Mouse (Mus musculus) mouse trophoblast stem cell (cell line): ENCODE results near the gene Vcp.
"Not testable (repeated sequence)": the region's sequence is repeated elsewhere in the genome, so short reads cannot be mapped to it uniquely, and the experiment has no call there.

Experiments
- in situ Hi-C, 2 experiments: fragments of 300-500 bp; cut with MseI, MboI; formaldehyde crosslinking; loops; 2 replicates in 1 of 2; 3 replicates in 1 of 2; pipeline ENCODE4 v1.15.1; 2025

Gene Vcp

DNA sequence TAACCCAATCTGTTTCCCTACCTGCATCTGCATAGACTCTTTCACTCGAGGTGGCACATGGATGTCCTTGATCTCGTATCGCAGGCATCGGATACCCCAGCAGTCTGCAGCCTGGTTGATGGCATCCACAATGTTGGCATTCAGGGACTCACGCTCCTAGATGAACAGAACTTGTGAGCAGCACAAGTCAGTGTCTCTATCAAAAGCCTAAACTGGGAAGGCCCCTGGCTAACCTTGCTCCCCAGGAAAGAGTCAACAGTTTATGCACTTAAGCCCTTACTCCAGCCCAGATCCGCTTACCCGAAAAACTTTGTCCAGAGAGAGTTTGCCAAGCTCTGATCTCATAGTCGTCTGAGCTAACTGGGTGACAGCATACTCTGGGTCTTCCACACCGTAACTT lies 29.4 kb upstream of the Vcp start:
- in situ Hi-C loops: no loop called here

GRCm38 (mm10) chr4:43029121-43029520 lies 28.8 kb upstream of the Vcp start:
- in situ Hi-C loops: no loop called here

DNA sequence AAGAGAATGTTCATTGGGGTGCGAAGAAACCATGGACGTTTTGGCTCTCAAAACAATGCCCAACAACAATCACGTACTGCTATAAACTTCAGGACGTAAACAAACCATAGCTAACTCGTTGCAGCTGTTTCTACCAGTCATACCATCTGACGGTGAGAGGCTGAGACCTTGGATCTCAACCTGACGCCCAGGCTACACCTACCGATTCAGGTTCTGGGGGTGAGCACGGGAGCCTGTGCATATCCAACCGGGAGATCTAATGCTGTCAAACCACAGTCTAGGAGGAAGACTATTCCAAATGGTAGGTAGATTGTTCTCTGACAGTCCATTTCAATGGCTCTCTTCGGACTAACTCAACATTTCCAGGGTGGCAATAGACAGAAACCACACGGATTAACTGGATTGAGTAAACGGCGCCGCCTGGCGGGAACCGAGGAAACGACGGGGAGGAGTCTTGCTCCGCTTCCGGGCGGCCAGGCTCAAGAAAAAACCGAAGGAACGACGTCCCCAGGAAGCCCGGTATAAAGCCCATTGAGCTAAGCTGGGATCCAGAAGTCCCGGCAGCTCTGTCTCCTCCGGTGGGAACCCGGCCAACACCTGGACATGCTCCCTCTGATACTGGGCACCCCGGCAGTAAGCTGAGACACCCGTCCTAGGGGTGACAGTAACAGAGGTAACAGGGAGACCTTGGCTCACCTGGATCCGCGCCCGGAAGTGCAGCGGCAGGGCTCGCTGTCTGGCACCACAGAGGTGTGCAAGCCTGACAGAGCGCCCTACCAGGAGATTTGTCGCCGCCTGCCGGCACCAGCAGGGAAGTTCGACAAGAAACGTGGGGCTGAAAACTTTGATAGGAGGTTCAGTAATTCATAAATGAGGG lies 25.0 kb upstream of the Vcp start, which contains the start of gene Pigo:
Pigo (minus strand) TSS at position 736 of the 877 bp plus-strand sequence.
- in situ Hi-C loops: no loop called here

DNA sequence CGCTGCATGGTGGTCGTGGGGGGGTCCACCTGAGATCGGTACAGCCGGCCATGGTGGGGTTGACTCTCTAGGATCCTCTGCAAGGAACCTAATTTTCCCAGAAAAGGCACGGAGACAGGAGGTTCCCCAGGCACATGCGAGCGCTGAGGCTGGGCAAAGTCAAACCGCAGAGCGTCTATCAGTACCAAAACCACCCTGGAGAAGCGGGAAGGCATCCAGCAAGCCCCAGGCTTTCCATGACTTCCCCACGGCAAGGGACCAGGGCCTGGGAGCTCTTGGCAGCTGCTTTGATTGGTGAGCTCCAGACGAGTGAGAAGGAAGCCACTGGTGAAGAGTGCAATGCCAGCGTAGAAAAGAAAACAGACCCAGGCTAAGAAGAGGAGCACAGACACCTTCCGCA lies 24.4 kb upstream of the Vcp start:
- in situ Hi-C loops: no loop called here

DNA sequence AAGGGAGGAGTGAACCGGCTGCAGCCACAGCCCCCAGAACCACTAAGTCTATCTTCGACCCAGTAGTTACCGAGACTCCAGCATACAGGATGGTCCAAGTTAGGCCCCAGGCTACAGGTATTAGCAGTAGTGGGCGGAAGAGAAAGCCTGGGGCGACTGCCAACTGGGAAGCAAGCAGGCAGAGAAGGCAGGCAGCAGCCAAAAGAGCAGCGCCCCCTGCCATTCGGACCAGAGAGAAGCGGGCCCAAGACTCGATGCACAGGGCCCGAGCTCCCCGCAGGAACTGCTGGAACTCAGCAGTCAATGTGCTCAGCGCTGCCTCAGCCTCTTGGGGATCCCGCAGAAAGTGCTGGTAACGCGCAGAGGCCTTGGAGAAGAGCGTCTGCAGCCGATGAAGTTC lies 21.0 kb upstream of the Vcp start:
- in situ Hi-C loops: no loop called here

DNA sequence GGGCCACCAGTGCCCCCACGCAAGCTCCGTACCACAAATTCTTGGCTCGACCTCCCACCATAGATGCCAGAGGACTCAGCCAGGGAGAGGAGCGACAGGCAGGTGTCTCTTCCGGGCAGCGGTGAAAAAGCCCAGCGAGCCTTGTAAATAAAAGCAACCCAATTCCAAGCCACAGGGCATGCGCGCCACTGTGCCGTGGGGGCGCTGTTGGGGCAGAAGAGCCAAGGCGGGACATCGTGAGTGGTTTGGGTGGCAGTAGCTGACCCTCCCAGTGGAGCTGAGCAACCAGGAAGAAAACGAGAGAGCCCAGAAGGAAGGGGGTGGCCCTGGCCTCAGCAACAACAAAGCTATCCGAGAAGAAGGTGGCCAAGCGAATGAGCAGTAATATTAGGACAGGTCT lies 20.6 kb upstream of the Vcp start:
- in situ Hi-C loops: no loop called here

DNA sequence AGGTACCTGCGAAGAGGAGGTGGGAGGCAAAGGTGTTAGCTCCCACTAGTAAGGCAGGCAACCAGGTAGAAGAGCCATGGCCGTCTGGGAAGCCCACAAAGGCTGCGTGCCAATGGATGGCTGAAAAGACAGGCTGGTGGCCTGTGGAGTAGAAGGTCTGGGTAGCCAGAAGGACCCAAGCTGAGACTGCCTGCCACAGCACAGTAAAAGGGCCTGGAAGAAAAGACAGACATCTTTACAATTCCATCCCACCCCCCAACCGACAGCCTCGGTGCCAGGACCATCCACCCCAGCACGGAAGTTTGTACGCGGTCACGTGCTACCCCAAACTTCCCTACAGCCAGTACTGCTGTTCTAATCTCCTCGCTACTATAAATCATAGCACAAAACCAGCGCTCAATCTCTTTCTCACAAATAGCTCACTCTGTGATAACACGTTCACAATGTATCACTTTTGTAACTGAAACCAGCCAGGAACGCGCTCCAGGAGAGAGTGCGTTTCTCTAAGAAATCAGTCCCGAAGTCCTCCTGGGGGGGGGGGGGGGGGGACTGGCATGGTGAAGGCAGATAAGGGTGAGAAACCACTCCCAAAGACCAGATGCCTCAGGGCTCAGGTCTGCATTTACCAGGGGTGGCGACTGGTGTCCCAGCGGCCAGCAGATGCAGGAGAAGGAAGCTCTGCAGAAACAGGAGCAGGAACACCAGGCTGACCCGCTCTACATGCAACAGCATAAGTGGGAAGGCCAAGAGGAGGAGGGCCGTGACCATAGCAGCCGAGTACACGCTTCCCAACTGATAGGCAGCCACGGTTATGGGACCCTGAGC lies 19.5 kb upstream of the Vcp start:
- in situ Hi-C loops: no loop called here

DNA sequence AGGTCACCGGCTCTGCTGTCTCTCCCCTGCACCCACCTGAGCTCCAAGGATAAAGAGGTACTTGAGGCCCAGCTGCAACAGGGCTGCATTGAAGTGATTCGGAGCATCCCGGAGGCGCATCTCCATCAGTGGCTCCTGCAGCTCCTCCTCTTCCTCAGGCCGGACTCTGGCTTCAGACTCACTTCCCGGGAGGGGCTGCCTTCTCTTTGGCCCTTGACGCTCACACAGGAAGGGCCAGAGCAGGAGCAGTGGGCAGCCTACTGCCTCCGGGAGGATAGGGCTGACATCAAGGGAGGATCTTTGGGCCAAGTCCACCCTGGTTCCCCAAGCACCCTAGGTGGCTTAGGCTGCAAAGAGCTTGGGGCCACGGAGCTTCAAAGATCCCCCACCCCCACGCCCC lies 18.9 kb upstream of the Vcp start:
- in situ Hi-C loops: no loop called here

GRCm38 (mm10) chr4:43018156-43018555 lies 17.8 kb upstream of the Vcp start:
- in situ Hi-C loops: no loop called here

DNA sequence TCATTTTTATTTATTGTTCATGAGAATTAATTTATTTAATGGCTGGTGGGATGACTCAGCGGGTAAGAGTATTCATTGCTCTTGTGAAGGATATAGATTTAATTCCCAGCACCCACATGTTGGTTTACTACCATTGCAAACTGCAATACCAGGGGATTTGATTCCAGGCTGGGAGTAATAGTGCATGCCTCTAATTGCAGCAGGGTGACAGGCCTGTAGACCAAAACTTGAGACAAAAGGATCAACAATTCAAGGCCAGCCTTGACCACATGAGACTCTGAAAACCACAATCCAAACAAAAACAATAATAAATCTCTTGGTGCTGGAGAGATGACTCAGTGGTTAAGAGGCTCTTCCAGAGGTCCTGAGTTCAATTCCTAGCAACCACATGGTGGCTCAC lies 11.8 kb upstream of the Vcp start:
- in situ Hi-C loops: no loop called here

- in situ Hi-C loops: no loop called here
These were observed 10.1 kb upstream of the Vcp start, which contains the start of gene Fancg for GRCm38 (mm10) chr4:43010161-43011038. Fancg (minus strand) TSS chr4:43010506.

DNA sequence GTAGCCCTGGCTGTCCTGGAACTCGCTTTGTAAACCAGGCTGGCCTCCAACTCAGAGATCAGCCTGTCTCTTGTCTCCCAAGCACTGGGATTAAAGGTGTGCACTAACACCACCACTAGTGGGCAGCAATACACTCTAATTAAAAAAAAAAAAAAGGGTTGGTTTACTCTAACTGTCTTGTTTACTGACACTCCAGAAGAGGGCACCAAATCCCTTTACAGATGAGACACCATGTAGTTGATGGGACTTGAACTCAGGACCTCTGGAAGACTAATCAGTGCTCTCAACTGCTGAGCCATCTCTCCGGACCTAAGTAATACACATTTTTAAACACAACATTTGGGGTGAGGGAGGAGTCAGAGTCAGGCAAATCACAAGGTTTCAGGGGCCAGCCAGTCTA lies 5.5 kb upstream of the Vcp start:
- in situ Hi-C loops: no loop called here

GRCm38 (mm10) chr4:43004951-43005350 lies 4.6 kb upstream of the Vcp start:
- in situ Hi-C loops: no loop called here

GRCm38 (mm10) chr4:43002756-43003439 lies 2.6 kb upstream of the Vcp start:
- in situ Hi-C loops: no loop called here

GRCm38 (mm10) chr4:43001272-43001671 lies 965 bp upstream of the Vcp start:
- in situ Hi-C loops: no loop called here

GRCm38 (mm10) chr4:42999451-43000140 lies 711 bp downstream of the Vcp start:
- in situ Hi-C loops: no loop called here

GRCm38 (mm10) chr4:42998022-42998421 lies 2.3 kb downstream of the Vcp start:
- in situ Hi-C loops: no loop called here

DNA sequence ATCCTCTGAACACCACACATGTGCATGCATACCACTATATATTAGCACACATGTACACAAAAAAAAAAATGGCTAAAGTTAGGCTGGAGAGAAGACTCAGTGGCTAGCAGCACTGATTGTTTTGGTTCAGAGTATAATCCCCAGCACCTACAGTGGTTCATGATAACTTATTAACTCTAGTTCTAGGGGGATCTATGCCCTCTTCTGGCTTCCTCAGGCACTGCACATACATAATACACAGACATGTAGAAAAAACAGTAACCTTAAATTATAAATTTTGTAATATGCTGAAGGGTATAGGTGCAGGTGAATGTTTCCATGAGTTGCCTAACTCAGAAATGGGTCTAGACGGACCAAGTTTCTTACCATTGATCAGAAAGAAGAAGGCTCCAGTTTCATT lies 12.0 kb downstream of the Vcp start:
- in situ Hi-C loops: no loop called here

- in situ Hi-C loops: not testable (repeated sequence)
These were observed 19.8 kb downstream of the Vcp start for GRCm38 (mm10) chr4:42980467-42980866.

- in situ Hi-C loops: no loop called here
These were observed 22.2 kb downstream of the Vcp start for GRCm38 (mm10) chr4:42978062-42978461.

- in situ Hi-C loops: no loop called here
These were observed 26.4 kb downstream of the Vcp start for GRCm38 (mm10) chr4:42973868-42974267.
